Mouse (Mus musculus) myocyte (in vitro differentiated cells): ENCODE measurements around the gene Smchd1.

Experiments
- CEBPB ChIP-seq: IDR thresholded peaks from 2 replicates; pipeline ENCODE4 v1.6.1; 2011; ENCODE audit warnings: mild to moderate bottlenecking, moderate library complexity; ENCODE audit not compliant: poor library complexity, insufficient read depth, severe bottlenecking
- E2F4 ChIP-seq: IDR thresholded peaks from one replicate; pipeline ENCODE4 v1.6.1; 2011; ENCODE audit warnings: mild to moderate bottlenecking, control low read depth, moderate library complexity; ENCODE audit not compliant: insufficient read depth
- MAX ChIP-seq: IDR thresholded peaks from one replicate; pipeline ENCODE4 v1.6.1; 2011; ENCODE audit warnings: low read depth, mild to moderate bottlenecking, control low read depth
- MYOD1 ChIP-seq, 3 experiments: IDR thresholded peaks; one replicate each; pipeline ENCODE4 v1.6.1; 2011; ENCODE audit warnings: control low read depth in 2 of 3, low read depth in 2 of 3, mild to moderate bottlenecking in 2 of 3, moderate library complexity in 1 of 3; ENCODE audit not compliant: insufficient read length in 2 of 3, control insufficient read depth in 1 of 3
- POLR2A ChIP-seq: IDR thresholded peaks from one replicate; pipeline ENCODE4 v1.6.1; 2011; ENCODE audit warnings: low read depth, mild to moderate bottlenecking, control low read depth, moderate library complexity; ENCODE audit not compliant: insufficient read length
- POLR2AphosphoS2 ChIP-seq: IDR thresholded peaks from one replicate; pipeline ENCODE4 v1.6.1; 2011; ENCODE audit warnings: low read depth, control low read depth; ENCODE audit not compliant: insufficient read length
- REST ChIP-seq: IDR thresholded peaks from one replicate; pipeline ENCODE4 v1.6.1; 2011; ENCODE audit warnings: mild to moderate bottlenecking, control low read depth, moderate library complexity; ENCODE audit not compliant: insufficient read depth, insufficient read length
- SRF ChIP-seq: IDR thresholded peaks from one replicate; pipeline ENCODE4 v1.6.1; 2011; ENCODE audit warnings: low read depth; ENCODE audit not compliant: control insufficient read depth, insufficient read length
- TCF12 ChIP-seq: IDR thresholded peaks from one replicate; pipeline ENCODE4 v1.6.1; 2011; ENCODE audit warnings: mild to moderate bottlenecking, control low read depth; ENCODE audit not compliant: poor library complexity, insufficient read depth, severe bottlenecking
- USF1 ChIP-seq: IDR thresholded peaks from one replicate; pipeline ENCODE4 v1.6.1; 2011; ENCODE audit warnings: low read depth, mild to moderate bottlenecking, control low read depth, moderate library complexity

- TF ChIP-seq REST (no peak), POLR2AphosphoS2 (no peak), USF1 (no peak), CEBPB (peak; percentile 68; the same call in 1 of the 2 replicates), TCF12 (no peak), POLR2A (no peak), MAX (no peak), MYOD1 (IDR thresholded peaks at IDR 0.05; ENCODE audit: control insufficient read depth in 1 of 3, insufficient read length in 2 of 3, low read depth in 2 of 3) (no peak), SRF (no peak), E2F4 (no peak)
These were observed 175.3 kb downstream of the Smchd1 start for GRCm38 (mm10) chr17:71299879-71300278.
